Mouse (Mus musculus) urinary bladder, adult 18-20 months (tissue): Measurements from ENCODE around the gene Thra.
A peak's percentile ranks its signal among the peaks of the same experiment; 100 is the strongest.

Experiments used
- DNase-seq, 2 experiments: peaks; one replicate each; pipeline ENCODE4 v3.0.0; 2022; ENCODE audit warnings: low spot score in 2 of 2, mixed read lengths in 2 of 2

Gene Thra

DNA sequence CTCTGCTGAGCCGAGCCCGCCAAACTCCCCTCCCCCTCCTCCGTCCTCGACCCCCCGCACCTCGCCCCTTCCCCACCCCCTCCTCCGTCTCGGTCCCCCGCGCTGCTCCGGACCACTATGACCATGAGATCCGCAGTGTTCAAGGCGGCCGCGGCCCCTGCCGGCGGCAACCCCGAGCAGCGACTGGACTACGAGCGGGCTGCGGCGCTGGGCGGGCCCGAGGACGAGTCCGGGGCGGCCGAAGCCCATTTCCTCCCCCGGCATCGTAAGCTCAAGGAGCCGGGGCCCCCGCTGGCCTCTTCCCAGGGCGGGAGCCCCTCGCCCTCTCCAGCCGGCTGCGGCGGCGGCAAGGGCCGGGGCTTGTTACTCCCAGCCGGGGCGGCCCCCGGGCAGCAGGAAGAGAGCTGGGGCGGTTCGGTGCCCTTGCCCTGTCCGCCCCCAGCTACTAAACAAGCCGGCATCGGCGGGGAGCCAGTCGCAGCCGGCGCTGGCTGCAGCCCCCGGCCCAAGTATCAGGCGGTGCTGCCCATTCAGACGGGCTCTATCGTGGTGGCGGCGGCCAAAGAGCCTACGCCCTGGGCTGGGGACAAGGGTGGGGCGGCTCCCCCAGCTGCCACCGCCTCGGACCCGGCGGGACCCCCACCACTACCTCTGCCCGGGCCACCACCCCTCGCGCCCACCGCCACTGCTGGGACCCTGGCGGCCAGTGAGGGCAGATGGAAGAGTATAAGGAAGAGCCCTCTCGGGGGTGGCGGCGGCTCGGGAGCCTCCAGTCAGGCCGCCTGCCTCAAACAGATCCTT lies 55.5 kb downstream of the Thra start:
- peak in 1 of 2 experiments; percentile 25 for DNase-seq

- no peak for DNase-seq
Observed at GRCm38 (mm10) chr11:98796515-98797216, 56.2 kb downstream of the Thra start.

DNA sequence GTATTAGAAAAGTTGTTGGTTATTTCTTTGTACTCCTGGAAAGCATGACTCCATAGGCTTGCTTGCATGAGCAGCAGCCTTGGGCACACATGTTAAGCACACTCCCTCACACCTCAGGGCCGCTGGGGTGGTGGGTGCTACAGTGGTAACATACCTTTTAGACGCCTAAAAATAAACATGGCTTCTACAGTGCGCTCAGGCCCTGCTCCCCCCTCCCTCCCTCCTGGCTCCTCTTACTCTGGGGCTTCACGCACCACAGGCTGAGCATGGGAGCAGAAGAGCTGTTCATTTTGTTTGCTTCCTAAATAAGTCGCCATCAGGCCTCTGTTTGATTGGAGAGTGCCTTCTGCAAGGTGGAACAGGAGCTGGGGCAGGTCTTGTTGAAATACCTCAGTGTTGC lies 56.9 kb downstream of the Thra start:
- no peak for DNase-seq

- no peak for DNase-seq
Observed at GRCm38 (mm10) chr11:98797909-98798308, 57.5 kb downstream of the Thra start.

- no peak for DNase-seq
Observed at GRCm38 (mm10) chr11:98804605-98805004, 64.2 kb downstream of the Thra start, which contains the start of gene Casc3. Gene Casc3, plus strand, starts transcription at chr11:98804905.

- DNase-seq = no peak
Observed at GRCm38 (mm10) chr11:98808417-98808816, 68.0 kb downstream of the Thra start.

DNA sequence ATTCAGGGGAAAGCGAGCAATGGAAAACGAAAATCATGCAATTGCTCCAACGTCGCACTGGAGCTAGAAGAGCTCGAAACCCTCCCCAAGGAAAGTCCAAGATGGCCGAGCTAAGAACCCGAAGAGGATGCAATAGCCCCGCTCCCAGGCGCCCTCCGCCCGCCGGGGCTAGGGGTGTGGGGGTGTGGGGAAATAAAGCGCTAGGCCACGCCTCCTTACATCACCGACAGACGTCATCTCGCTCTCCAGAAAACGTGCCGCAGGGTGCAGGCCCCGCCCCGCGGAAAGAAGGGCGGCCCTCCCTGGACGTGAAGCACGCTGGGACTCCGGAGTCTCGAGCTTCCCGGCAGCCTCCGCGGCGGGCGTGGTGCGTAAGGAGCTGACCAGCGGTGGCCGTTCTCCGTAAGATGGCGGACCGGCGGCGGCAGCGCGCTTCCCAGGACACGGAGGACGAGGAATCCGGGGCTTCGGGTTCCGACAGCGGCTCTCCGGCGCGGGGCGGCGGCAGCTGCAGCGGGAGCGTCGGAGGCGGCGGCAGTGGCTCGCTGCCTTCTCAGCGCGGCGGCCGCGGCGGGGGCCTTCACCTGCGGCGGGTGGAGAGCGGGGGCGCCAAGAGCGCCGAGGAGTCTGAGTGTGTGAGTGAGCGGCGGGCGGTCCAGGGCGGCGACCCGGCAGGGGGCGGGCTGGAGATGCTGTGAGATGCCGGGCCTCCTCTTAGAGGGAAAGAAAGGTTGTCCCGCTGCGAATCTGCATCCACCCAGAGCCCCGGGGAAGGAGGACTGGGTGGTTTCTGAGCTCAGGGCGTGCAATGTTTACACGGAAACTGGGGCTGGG lies 69.2 kb downstream of the Thra start:
- peak; percentile 95 to 99 for DNase-seq

GRCm38 (mm10) chr11:98810686-98811085 lies 70.2 kb downstream of the Thra start:
- DNase-seq = no peak

- DNase-seq = no peak
Observed at GRCm38 (mm10) chr11:98816706-98817239, 76.3 kb downstream of the Thra start.
